Mouse (Mus musculus) cerebellum, adult 11 months (tissue): ENCODE measurements around the gene Fam198a.

Source experiments
- DNase-seq: peaks from one replicate; pipeline ENCODE4 v3.0.0; 2022

The Fam198a gene

DNA sequence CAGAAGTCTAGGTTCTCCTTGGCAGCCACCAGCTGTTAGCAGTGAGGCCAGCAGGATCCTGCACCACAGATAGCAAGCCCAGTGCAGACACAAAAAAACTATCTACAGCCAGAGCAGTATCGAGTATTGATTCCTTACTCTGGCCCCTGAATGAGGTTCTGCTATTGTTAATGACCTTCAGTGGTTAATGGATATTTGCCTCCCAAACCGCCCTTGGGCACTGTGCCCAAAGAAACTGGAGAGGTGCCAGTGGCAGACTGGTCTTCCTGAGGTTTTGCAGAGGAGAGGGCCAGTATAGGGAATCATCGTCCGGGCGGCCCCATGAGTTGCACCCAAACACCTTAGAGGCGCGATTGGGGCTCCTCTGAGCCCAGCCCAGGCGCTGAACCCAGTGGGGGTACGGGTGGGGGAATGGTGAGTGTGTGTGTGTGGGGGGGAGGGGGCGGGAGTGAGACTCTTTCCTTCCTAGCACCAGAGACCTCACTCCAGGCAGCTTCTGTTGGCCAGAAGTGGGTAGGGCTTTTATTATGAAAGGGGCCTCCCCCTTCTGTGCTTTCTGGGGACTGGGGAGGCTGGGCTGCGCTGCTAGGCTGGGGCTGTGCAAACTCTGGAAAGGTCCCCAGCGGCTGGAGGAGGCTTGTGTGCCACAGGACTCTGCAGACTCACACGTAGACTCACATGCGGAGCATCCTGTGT is at the start of gene Fam198a:
Fam198a (plus strand) TSS at position 571 of the 696 bp plus-strand sequence.
- peak; percentile 41 for DNase-seq

GRCm38 (mm10) chr9:121901710-121902700 is 48.8 kb upstream of the Fam198a start:
- DNase-seq, result no peak

- DNase-seq, result peak; percentile 18
Measured at GRCm38 (mm10) chr9:121903476-121904305, 47.1 kb upstream of the Fam198a start.

GRCm38 (mm10) chr9:121904319-121904718 is 46.5 kb upstream of the Fam198a start:
- DNase-seq, result no peak

DNA sequence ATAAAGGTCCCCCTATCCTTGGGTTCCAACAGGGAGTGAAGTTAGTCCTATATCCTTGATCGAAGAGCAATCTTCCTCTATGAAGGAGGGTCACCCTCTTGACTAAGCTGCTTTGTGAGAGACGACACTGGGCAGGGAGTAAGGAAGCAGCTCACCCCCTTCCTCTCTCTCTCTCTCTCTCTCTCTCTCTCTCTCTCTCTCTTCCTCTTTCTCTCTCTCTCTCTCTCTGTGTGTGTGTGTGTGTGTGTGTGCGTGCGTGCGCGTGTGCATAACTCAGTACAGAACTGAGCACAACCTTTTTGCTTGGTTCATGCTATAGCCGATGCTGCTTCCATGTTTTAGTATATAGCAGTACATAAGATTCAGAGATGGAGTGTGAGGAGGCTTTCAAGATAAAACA is 45.8 kb upstream of the Fam198a start:
- DNase-seq, result no peak

DNA sequence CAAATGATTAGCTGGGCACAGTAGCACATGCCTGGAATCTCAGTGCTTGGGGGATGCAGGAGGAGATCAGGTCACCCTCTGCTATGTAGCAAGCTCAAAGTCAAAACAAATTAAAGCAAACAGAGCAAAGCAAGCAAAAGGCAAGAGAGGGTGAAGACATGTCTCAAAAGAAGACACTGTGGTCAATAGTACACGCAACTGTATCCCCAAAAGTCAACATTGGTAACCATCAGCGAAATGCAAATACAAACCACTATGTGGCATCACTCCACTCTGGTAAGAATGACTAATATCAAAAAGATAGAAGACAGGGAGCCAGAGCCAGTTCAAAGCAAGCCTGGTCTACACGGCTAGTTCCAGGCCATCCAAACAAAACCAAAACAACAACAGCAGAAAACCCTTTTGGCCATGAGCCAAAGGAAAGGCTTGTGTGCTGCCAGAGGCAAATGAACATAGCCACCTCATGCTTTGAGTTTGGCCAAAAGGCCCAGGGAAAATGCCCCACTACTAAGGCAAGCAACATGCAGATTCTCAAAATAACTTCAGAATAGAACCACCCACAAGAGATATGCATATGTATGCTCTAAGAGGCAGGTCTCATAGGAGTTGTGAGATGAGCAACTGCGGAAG is 45.1 kb upstream of the Fam198a start:
- DNase-seq, result no peak

DNA sequence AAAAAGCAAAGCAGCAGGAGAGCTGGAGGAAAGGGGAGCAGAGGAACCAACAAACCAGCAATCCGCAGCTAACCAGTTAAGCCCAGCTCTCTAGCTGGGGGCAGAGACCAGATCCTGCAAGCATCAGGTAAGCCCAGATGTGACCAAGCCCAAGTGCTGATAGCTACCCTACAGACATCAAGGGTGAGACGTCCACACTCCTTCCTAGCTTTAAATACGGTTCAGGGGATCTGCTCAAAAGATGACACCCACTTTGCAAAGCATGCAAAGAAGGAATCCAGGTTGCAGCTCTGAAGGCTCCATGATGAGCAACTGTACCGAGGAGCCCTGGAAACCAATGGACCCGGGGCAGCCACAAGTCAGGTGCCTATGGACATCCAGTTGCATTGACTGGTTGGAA is 44.3 kb upstream of the Fam198a start:
- DNase-seq, result no peak

- no peak for DNase-seq
Measured at GRCm38 (mm10) chr9:121907356-121908070, 43.3 kb upstream of the Fam198a start.

DNA sequence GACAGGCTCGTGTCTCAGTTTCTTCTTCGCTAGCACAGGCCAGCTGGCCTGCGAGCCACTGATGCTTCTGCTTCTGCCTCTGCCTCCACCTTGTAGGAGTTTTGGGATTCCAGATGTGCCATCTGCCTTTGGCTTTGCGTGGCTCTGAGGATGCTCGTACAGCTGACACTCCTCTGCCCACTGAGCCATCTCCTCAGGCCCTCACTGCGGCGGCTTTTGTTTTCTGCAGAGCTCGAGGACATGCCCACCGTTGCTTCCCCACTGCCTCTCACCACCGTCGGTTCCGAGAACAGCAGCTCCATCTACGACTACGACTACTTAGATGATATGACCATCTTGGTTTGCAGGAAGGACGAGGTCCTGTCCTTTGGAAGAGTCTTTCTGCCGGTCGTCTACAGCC is 42.5 kb upstream of the Fam198a start:
- no peak for DNase-seq

DNA sequence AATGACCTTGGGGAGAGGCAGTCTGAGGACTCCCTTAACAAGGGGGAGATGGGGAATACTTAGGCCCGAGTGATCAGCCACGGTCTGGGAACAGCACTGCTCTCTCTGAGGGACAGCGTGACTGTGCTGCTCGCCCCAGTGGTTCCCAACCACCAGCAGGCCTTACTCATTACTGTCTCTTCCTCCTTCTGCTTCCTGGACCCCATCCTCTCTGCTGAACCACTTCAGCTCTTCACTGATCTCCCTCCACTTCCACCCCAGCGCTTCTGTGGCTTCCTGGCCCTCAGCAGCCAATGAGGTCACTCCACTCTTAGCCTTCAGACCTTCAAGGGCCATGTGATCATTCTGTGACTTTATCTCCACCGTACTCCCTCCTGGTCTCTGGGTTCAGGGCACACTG is 41.2 kb upstream of the Fam198a start:
- DNase-seq, result no peak

GRCm38 (mm10) chr9:121911196-121911595 is 39.6 kb upstream of the Fam198a start:
- DNase-seq, result no peak

DNA sequence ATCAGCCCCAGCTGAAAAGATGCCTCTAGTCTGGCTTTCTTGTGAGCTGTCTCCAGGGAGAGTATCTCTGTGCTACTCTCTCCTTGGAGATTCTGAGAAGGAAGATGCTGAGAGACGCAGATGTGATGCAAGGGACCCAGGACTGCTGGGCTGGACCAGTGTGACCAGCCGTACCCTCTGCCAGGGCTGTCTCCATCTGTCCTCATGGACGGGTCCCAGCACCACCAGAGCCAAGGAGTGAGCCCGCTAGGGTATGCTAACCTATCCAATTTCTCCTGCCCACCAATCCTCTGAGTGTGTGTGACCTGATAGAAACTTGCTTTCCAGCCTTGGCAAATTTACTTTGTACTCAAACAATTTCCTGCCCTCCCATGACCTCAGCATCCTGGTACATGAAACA is 38.0 kb upstream of the Fam198a start:
- no peak for DNase-seq

DNA sequence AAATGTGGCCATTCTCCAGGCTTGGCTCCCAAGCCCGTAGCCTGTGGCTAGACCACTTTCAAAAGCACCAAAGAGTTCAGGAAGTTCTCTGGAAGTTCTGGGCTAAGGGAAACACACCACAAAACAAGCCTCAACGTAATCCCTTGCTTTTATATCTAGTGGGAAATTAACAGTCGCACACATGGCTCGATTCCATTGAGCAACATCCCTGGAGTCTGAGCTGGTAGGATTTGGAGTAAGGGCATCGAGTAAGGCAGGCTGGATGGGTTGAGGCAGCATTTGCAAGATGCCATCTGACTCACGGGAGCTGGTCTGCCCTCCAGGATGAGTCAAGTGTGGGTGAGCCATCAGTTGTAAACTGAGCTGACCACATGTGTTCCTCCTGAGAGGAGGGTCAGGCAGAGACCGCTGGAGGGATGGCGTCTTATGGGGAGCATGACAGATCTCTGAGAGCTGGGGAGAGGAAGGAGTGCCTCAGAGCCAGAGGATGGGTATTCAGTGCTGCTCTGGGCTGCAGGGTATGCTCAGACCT is 36.5 kb upstream of the Fam198a start:
- DNase-seq, result no peak

- DNase-seq, result no peak
Measured at GRCm38 (mm10) chr9:121915056-121915455, 35.7 kb upstream of the Fam198a start.

DNA sequence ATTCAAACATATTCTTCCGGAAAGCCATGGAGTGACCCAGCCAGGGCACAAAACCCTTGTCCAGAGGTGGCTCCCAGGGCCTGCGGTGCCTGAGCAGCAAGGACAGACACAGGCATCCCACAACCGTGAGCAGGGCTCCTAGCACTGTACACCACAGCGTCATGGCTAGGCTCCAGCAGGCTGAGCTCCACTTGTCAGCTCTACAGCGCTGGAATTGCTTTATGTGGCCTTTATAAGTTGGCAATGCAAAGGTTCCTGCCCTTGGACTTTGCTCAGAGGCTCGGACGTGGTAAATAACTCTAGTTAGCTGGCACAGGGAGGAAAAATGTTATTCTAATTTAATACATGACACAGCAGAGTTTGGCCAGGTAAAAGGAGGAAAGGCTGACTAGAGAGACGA is 34.7 kb upstream of the Fam198a start, which contains the start of gene Cyp8b1:
Cyp8b1 (minus strand) TSS at position 204 of the 400 bp plus-strand sequence.
- DNase-seq, result no peak

DNA sequence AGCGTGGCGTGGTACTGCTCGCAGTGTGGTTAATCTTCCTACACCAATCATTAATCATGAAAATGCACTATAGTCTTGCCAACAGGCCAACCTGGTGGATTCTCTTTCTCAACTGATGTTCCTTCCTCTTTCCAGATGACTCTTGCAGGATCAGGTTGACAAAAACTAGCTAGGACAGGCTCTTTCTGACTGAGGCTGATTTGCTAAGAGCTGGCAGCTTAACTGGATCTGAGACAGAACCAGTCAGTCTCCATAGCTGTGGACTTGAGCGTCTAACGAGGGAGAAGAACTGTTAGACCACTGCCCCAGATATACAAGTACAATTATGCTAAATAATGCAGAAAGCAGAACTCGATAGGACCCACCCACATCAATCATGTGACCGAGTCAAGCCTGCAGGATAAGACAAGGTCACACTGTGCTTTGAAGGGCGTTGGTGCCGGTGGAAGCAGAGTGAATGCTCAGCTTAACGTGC is 31.7 kb upstream of the Fam198a start:
- no peak for DNase-seq

DNA sequence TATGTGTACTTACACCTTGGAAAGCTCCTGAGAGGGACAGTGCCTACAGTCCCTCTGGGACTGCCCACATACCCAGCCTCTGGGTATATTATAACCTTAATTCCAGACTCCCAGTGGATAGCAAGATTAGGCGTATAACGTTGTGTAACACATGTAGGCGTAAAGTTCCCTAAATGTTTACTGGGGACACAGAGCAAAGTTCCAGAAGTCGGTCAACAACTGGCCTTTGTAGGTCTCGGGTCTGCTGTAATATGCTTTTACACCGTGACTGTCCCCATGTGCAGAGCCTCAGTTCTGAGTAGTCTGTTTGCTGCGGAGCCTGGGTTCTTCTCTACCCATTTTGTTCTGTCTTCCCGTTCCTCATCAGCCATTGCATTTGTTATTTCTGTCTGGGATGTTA is 27.3 kb upstream of the Fam198a start:
- no peak for DNase-seq

DNA sequence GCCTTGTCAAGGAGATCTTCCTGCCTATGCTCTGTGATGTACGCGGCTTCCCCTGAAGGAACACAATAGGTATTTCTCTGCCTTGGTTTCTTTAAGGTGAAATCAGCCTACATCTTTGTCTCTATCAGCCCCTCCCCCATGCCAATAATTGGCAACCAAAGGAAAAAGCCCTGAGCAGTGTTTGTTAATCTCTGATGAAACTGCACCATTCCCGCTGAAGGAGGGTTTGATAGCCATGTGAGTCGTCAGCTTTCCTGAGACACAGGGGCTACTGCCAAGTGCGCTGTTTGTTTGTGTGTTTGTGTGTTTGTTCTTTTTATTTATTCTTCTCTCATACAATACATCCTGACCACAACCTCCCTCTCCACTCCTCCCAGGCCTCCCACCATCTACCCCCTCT is 26.9 kb upstream of the Fam198a start:
- no peak for DNase-seq

DNA sequence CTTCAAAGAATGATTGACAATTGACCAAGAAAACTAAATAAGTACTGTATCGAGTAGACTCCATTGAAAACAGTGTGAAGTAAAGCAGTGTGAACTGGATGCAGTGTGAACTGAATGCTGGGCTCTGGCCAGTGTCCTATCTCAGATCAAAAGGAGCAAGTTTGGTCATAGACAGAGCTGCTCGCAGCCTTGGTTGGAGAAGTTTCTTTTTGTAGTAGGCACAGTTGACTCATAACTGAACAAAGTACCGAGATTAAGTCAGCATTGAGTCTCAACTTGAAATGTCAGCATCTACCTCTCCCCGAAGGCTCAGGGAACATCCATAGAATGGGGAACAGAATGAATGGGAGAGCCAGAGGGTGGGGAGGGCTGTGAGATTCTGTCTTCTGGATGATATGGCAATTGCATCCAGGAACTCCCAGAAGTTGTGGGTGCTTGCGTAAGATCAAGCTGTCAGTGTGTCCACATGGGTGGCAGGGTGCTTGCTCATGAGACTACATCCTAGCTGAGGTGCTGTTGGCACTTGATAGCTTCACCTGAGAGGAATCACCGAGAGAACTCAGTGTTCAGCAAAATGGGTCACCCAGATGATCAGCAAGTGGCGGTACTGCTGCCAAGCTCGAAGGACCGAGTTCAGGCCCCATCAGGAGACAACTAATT is 25.8 kb upstream of the Fam198a start:
- DNase-seq, result no peak

- DNase-seq, result no peak
Measured at GRCm38 (mm10) chr9:121925959-121926358, 24.8 kb upstream of the Fam198a start.
